Mouse (Mus musculus) 3134 (cell line): ENCODE results near the gene Ranbp1.
"Not testable (repeated sequence)": the region's sequence is repeated elsewhere in the genome, so short reads cannot be mapped to it uniquely, and the experiment has no call there.

Experiments used
- DNase-seq: peaks from one replicate; pipeline ENCODE4 v3.0.0-alpha.2; 2011; ENCODE audit warnings: low spot score; ENCODE audit not compliant: insufficient read length; ENCODE audit errors: extremely low read depth

Gene Ranbp1

DNA sequence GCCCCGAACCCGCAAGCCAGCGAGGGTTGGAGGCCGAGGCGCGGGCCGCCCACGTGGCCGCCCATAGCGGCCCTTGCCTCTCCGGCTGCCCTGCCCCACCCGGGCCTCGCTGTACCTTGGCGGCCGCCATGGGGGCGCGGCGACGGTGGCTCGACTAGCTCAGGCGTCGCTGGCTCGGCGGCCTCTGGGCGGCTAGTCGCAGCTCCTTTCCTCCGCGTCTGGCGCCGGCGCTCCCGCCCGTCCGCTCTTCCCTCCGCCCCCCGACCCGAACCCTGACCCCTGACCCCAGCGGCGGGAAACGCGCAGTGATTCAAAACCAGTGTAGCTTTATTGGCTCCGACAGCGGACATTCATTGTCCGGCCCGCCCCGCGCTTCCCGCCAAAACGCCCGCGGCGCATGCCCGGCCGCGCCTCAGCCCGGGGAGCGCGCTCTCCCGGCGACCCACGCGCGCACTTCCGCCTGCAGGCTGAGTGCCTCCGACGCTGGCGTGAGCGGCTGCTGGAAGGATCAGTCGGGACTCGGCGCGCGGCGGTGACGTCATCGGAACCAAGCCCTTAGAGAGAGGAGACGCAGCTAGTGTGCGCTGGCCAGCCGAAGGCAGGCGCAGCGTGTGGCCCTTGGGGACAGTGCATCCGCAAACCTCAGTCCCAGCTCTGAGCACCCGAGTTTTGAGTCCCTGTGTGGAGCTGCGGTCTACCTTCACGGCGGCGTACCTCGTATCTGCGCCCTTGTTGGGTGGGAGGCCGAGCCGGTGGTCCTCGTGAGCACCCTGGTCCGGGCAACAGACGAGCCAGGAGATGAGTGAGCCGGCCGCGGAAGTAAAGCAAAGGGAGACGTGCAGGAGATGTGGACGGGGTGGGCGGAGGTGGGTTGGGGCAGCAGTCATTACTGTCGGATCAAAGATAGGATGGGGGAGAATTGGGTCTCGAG is at the start of gene Ranbp1, which contains the start of gene Trmt2a:
Gene Ranbp1 (minus strand): TSS at position 300 of the 931 bp plus-strand sequence.
Gene Trmt2a (plus strand): TSS at position 247 of the 931 bp plus-strand sequence.
- DNase-seq: peak; percentile 99

DNA sequence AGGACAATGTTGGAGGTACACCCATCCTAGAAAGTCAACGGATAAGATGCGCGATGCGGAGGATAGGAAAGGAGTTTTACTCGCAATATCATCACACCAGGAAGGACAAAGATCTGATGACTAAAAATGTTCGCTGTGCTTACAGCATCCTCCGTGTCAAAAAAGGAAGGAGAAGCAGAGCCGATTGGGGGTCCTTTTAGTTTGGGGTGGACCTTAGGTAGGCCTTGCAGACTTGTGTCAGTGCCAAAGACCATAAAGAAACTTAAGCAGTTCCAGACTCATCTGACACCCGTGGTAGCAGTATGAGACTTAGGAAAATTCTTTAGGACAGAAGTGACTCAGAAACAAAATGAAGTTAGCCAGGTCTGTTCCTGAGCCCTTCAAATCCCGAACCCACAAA is 41.1 kb upstream of the Ranbp1 start:
- DNase-seq: not testable (repeated sequence)

DNA sequence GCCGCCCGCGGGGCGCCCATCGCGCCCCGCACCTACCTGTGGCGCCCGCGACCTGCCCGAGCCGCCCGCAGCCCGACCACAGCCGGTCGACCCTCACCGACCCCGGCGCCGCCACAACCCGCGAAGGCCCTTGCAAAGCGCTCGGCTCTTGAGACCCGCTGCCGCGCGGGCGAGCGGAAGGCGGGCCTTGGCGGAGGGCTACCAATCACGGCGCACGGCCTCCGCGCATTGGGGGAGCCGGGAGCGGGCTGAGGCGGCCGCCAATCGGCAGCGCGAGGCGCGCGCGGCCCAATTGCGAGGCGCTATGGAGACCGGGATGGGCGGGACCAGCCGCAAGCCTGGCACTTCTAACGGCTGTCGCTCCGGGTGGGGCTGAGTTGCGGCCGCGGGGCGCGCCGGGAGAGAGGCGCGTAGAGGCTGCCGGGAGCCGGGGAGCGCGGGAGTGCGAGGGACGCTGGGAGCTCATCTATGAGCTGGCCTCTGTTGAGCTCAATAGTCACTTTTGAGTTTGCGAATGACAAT is 40.6 kb upstream of the Ranbp1 start, which contains the start of gene Dgcr8:
Gene Dgcr8 (minus strand): TSS at position 180 of the 522 bp plus-strand sequence.
- DNase-seq: peak; percentile 100

DNA sequence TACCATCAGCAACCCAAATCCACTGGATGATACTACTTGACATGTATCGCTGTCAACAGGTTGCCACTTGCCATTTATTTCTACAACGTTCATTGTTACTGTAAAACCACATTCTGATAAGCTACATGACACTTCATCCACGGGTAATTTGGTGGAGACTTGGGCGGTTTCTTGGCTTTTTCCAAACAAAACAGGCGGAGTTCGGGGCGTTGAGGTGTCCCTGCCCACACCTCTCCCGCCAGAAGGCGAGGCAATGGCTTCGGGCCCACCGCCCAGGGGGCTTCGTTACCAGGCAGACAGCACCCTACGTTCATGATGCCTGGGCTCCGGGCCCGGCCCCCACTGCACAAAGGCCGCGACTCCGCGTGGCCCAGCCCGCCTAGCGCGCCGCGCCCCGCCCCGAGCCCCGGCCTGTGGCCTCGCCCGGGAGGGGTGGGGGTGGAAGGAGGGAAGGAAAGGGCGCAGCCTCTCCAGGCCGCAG is 40.1 kb upstream of the Ranbp1 start:
- no peak for DNase-seq

DNA sequence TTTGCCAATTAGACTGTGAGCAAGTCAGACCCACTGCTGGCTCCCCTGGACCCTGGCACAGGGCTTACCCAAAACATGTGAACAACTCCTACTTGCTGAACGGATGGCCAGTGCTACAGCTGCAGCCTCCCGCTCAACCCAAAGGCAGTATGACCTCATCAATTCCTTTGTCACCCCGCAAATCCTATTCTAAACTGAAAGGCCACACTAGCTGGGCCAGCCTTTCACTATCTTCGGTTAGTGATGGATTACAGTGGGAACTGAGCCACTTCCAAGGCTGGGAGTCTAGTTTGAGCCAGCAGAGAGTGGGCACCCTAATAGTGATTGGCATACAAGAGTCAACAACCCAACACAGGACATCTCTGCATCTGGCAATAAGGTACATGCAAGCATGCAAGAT is 39.6 kb upstream of the Ranbp1 start:
- peak; percentile 25 for DNase-seq

DNA sequence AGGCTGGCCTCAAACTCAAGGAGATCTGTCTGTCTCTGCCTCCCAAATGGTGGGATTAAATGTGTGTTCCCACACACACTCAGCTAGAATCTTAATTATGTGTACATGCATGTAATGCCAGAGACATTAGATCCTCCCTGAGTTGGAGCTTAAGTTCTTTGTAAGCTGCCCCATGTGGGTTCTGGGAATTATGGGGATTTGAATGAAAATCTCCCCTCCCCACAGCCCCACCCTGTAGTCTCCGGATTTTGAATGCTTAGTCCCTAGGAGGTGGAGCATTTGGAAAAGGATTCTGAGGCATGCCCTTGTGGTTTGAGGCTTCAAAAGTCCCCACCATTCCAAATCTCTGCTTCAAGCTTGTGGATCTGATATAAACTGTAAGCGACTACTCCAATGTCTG is 26.6 kb upstream of the Ranbp1 start:
- no peak for DNase-seq

DNA sequence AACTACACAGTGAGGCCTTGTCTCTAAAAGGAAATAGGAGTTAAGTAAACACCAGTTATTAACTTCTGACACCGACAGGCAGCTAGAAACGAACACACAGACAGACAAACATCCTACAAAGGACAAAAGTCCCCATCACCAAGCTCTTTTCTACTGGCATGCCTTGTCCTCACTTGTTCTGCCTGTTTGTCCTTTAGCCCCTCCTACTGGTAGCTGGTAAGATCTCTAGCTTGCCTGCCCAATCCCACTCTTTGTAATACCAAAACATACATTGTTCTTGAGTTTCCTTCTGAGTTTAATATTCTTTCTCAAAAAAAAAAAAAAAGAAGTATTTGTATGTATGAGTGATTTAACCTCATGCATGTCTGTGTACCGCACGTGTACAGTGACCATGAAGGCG is 19.6 kb upstream of the Ranbp1 start:
- no peak for DNase-seq

DNA sequence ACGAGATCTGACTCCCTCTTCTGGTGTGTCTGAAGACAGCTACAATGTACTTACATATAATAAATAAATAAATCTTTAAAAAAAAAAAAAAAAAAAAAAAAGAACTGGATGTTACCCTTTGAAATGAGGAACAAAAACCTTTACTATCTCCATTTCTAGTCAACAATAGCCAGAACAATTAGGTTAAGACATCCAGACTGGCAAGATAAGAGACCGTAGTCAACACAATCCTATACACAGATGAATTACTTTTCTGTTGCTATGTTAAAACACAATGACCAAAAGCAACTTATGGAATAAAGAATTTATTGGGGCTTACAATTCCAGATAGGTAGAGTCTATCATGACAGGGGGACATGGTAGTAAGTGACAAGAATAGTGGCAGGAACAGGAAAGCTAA is 16.5 kb upstream of the Ranbp1 start:
- no peak for DNase-seq

DNA sequence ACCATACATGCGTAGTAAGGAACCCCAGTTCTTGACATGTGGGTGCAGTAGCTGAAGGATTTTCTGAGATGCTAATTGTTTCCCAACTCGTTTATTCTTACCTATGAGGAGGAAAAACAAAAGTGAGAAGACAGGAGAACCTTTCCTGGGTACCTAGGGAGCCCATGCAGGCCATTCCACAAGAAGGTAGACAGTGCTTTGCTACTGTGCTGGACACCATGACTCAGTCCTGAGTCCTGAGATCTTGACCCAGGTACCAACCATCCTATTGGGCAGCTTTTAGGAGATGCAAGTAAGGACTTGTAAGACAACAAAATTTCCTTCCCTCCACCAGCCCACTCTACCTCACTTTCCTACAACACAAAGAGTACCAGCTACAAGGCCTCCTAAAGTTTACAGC is 9.7 kb upstream of the Ranbp1 start, which contains the start of gene Gm49776:
Gene Gm49776 (minus strand): TSS at position 101 of the 400 bp plus-strand sequence.
- no peak for DNase-seq

DNA sequence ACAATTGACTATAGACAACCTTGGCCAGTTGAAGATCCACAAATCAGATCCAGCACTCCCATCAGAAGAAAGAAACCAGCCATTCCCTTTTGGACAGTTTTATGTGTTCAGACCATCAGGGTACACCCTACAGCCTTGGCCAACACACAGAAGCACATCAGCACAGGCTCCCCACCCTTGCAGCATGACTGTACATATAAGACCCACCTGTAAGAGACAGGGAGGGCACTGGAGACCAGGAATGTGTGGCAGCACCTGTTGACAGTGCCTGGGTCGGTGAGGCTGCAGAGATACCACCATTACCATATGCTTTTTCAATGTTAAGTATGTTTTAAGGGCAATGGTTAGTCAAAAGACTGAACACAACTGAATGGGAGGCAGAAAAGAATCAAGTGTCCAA is 5.3 kb upstream of the Ranbp1 start:
- DNase-seq: no peak

DNA sequence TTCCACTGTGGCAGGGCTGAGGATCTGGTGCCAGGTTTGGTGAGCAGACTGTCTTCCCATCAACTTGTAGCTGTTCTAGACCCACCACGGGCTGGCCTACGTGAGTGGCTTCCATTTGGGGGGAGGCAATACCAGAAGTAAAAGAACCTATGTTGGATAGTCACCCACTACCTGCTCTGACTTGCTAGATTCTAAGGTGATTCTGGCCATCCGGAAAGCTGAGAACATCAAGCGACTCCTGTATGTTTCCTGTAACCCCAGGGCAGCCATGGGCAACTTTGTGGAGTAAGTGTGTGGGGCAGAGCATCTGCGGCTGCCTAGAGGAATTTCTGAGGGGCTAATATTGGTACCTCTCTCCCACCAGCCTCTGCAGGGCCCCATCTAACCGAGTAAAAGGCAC is 4.2 kb upstream of the Ranbp1 start:
- DNase-seq: no peak

DNA sequence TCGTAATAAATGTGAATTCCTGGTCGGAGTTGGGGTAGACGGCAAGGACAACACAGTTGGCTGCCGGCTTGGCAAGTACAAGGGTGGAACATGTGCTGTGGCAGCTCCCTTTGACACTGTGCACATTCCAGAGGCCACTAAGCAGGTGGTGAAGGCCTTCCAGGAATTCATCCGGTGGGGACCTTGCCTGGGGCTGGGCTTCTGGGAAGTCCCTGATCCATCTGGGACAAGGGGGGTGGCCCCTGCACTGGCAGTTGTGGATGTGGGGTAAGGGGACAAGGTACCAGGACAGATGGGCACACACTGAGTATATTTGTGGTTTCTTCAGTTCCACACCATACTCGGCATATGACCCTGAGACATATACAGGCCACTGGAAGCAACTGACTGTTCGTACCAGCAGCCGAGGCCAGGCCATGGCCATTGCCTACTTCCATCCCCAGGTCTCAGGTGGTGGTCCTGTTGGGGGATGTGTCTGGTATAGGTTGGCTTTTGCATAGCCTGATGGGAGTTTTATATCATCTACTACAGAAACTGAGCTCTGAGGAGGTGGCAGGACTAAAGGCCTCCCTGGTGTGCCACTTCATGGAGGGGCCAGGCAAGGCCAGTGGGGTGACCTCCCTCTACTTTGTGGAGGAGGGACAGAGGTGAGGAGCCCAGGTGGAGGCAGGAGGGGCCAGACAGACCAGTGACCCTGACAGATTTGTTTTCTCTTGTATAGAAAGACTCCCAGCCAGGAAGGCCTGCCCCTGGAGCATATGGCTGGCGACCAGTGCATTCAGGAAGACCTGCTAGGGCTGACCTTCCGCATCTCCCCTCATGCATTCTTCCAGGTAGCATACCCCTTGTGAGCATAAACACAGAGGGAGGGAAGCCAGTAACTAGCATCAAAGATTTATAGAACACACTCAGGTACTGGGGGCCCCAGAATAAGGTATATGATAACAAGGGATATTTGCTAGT is 2.6 kb upstream of the Ranbp1 start:
- no peak for DNase-seq

DNA sequence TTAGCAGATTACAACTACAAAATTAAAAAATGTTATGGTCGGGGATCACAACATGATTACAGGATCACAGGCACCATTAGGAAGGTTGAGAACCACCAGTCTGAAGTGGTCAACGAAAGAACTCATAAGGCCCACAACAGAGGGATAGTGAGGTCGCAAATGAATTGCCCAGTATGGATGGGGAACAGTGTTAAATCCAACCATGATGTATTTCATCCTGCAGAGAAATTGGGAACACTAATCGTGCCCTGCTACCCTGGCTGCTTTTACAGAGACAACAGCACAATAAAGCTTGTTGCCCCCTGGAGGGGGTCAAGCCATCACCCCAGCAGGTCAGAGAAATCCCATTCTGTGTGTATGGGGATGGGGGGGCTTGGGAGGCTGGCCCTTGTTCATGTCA is 1.7 kb upstream of the Ranbp1 start:
- no peak for DNase-seq

DNA sequence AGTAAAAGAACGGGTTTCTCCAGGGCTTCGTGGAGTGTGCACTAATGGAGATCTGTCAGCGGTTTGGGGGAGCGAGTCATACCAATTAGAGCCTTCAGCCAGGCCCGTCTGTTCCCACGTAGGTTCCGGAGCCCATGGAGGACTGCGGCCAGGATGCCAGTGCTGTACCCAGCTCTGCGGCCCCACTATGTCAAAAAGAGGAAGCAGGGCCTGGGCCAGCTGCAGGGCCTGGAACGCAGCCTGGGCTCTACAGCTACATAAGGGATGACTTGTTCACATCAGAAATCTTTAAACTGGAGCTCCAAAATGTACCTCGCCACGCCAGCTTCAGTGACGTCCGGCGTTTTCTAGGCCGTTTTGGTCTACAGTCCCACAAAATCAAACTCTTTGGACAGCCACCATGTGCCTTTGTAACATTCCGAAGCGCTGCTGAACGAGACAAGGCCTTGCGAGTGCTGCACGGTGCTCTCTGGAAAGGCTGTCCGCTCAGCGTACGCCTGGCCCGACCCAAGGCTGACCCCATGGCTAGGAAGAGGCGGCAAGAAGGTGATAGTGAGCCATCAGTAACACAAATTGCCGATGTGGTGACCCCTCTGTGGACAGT is 934 bp upstream of the Ranbp1 start:
- DNase-seq: peak; percentile 69

DNA sequence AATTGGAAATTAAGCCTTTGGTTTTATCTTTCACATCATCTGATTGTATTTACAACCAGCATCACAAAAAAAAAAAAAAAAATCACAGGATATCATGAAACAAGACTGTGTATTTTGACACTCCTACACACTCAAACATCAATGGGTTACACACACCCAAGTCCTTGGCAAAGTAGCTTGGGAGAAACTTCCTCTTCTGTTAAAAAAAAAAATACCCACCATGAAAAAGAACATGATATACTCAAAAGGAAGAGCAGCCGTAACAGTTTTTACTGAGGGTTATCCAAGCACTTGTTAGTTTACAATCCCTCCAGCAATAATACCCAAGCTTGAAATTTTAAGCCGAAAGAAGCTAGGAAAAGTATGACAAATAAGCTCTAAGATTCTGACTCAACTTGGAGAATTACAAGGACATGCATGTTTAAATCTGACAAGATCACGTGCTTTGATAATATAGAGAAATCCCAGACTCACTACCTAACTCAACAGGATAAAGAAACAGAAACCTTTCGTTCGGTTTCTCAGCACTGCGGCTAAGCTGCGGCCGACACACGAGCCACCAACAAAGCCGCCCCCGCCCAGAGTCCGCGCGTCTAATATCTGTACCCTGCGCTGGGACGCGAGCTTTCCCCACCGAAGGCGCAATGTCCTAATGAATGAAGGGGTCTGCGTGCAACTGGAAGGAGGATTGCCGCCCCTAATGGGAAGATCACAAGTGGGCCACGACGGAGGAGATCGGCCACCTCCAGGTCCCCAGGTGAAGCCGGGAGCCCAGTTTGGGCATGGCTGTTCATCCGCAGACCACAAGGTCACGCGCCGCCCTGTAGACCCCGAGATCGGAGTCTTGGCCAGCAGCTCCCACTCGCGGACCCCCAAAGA is 772 bp downstream of the Ranbp1 start:
- DNase-seq: no peak

DNA sequence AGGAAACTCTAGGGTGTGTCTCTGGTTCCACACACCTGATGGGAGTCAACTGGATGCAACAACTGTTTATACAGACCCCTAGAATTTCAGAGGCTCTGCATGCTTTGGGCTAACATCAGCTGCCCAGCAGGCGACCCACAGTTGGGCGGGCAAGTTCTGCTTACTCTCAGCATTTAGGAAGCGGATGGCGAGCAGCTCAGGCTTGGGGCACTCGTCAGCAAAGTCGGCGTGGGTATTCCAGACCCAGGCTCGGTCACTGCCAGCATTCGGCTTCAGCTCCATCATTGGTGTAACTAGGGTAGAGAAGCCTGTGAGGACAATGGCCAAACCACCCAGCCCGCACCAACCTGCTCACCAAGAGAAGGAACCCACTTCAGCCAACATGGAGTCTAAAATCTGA is 7.0 kb downstream of the Ranbp1 start:
- no peak for DNase-seq

DNA sequence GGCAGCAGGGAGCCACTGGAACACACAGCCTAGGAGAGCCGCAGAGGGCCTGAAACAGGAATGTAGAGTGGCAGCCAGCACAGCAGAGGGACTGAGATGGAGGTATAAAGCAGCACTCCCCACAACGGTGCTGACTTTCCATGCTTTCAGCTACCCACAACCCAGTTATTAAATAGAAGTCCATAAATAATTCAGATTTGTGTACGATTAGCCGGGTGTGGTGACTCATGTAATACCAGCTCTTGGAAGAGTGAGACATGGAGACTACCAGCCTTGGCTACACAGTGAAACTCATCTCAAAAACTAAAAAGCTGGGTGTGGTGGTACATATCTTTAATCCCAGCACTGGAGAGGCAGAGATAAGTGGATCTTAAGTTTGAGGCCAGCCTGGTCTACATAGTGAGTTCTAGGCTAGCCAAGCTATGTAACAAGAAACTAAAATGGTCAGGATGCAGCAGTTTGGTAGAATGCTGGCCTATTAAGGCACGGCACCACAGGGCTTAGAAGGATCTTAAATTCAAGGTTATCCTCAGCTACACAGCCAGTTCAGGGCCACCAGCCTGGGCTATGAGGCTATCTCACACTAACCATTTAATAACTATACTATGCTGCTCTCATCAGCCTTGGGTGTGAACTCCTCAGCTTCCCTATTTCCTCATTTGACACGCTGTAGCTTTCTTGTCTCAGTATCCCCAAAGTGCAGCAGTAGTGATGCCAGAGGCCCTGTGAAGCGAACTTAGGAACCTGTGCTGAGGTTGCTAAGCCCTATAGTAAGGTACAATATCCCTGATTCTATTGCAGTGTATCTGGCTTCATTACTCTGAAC is 11.6 kb downstream of the Ranbp1 start:
- no peak for DNase-seq

DNA sequence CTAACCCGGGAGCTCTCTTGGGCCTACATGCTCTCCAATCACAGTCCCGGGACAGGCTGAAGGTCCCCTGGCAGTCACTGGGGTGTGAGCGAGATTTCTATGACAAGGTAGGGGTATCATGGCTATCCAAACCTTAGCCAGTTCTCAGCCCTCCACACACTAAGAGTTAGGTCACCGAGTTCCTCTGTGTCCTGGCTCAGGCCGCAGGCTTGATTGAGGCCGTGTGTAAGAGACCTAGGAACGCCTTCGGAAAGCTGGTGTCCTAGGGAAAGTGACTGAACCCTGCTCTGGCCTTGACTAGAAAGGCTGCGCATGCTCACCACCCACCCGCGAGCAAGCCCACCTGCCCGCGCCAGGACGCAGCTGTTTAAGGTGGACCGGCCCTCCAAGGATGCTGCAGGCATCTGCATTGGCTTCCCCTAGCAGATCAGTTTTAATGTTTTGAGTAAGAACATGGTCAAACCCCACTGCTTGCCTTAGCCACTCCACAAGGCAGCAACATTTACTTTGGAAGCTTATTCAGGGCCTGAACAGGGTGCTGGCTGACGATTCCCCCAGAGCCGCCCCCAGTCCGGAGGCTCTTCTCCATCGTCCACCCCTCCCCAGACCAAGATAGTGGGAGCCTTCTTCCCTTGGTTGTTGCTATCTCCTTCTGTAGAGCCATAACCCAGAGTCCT is 13.0 kb downstream of the Ranbp1 start:
- DNase-seq: peak; percentile 72
